Comparison of ENCODE assay signal across 27 mouse cellular contexts in the genomic region with DNA sequence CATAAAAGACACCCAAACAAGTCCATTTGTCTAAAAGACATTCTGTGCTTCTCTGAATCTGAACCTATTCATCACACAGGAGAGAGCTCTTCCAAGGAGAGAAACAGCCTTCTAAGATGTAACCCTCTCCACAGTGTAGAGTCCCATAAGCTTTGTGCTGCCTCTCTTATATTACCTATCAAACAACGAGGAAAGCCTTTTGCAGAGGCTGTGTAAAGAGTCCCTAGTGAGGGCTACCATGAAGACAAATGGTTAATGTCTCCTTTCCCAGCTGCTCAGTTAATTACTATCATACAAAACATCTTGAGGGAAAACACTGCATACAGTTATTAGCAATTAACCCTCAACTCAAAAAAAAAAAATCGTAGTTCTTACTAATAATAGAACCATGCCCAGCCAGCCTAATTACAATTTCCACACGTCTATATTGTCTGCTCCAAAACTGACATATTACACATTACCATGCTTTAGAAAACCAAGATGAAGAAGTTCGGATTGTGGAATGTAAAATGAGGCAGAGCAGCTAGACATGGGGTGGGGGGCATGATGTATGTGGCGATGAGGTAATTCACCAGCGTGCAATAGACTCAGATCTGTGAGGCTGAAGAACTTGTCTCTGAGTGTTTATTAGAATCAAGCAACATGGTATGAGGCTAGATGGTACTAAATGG. TPM values are rescaled to one million over a fixed set of nuclear protein-coding genes. Genes with fewer than 3 reads are reported as not detected.
DNase-seq lines count a peak whose midpoint lies in the region; ATAC-seq lines count a peak whose summit lies in the region.
"Had no signal": no experiment of that assay in that cellular context is flagged by ENCODE, and none has a peak within 500 bp of the region (broad histone marks: within the 10 kb centered on the region; RNA-seq: fewer than 3 reads in every experiment).

No protein-coding gene starts in this region.

- no peak for DNase-seq in hindbrain, embryonic 11.5 days (ENCODE audit: low spot score)
- DNase-seq in hindbrain, embryonic 14.5 days (ENCODE audit: low spot score), result peak; percentile 44
- DNase-seq in gastrocnemius, postnatal 25 days, result no peak
- DNase-seq: B cell, adult 2 months; cerebellum, adult 9-10 months; cerebellum, postnatal 36 days; heart, postnatal 14 days; kidney, adult 9 months; kidney, postnatal 10 days; layer of hippocampus, postnatal 36 days; left cerebral cortex, postnatal 4 days; liver, postnatal 0 days; lung, postnatal 36 days; retina, postnatal 1 day; right cerebral cortex, postnatal 25 days had no signal

- H3K4me1 ChIP-seq in hindbrain, embryonic 13.5 days (replicated peaks), result peaks cover 2% of the 10 kb centered on the region; the same call in 1 of the 2 replicates
- no peaks in the 10 kb centered on the region for H3K4me1 ChIP-seq in hindbrain, embryonic 11.5 days (replicated peaks; ENCODE audit: control insufficient read depth, insufficient read depth, low read length)
- 0 out of 2 replicates have a peak, but pooled peaks cover 4% of the 10 kb centered on the region for H3K4me1 ChIP-seq in forebrain, embryonic 15.5 days
- 0 out of 2 replicates have a peak, but pooled peaks cover 6% of the 10 kb centered on the region for H3K4me1 ChIP-seq in hindbrain, embryonic 14.5 days (replicated peaks; ENCODE audit: control insufficient read depth, insufficient read depth, low read length)
- no peaks in the 10 kb centered on the region for H3K4me1 ChIP-seq in neural tube, embryonic 15.5 days
- H3K4me1 ChIP-seq: embryonic facial prominence, embryonic 12.5 days; liver, embryonic 12.5 days; midbrain, embryonic 13.5 days; stomach, embryonic 15.5 days had no signal

- no peak overlapping the region for H3K4me2 ChIP-seq in hindbrain, embryonic 13.5 days
- H3K4me2 ChIP-seq in hindbrain, embryonic 11.5 days (replicated peaks; ENCODE audit: low read depth, low read length), result no peak overlapping the region
- H3K4me2 ChIP-seq in forebrain, embryonic 15.5 days (replicated peaks), result no peak overlapping the region
- no peak overlapping the region for H3K4me2 ChIP-seq in hindbrain, embryonic 14.5 days (replicated peaks)
- H3K4me2 ChIP-seq in neural tube, embryonic 15.5 days, result no peak overlapping the region
- H3K4me2 ChIP-seq: embryonic facial prominence, embryonic 12.5 days; liver, embryonic 12.5 days; midbrain, embryonic 13.5 days; stomach, embryonic 15.5 days had no signal

- H3K4me3 ChIP-seq in hindbrain, embryonic 13.5 days, result no peak overlapping the region
- no peak overlapping the region for H3K4me3 ChIP-seq in hindbrain, embryonic 11.5 days (ENCODE audit: low read depth, low read length)
- no peak overlapping the region for H3K4me3 ChIP-seq in forebrain, embryonic 15.5 days
- no peak overlapping the region for H3K4me3 ChIP-seq in hindbrain, embryonic 14.5 days (replicated peaks; ENCODE audit: low read length)
- H3K4me3 ChIP-seq in neural tube, embryonic 15.5 days (replicated peaks), result no peak overlapping the region
- H3K4me3 ChIP-seq: embryonic facial prominence, embryonic 12.5 days; liver, embryonic 12.5 days; midbrain, embryonic 13.5 days; stomach, embryonic 15.5 days had no signal

- peak; percentile 88 for ATAC-seq in hindbrain, embryonic 13.5 days (ENCODE audit: low FRiP score)
- no peak for ATAC-seq in hindbrain, embryonic 11.5 days (ENCODE audit: low FRiP score)
- peak; percentile 60; the same call in 1 of the 2 replicates for ATAC-seq in forebrain, embryonic 15.5 days (replicated peaks)
- peak; percentile 83 for ATAC-seq in hindbrain, embryonic 14.5 days (ENCODE audit: low FRiP score)
- ATAC-seq in neural tube, embryonic 15.5 days (ENCODE audit: low FRiP score), result peak; percentile 68
- ATAC-seq: intestine, embryonic 16.5 days; liver, embryonic 12.5 days; liver, postnatal 0 days; midbrain, embryonic 13.5 days had no signal

- H3K9me3 ChIP-seq in hindbrain, embryonic 13.5 days, result no peaks in the 10 kb centered on the region
- no peaks in the 10 kb centered on the region for H3K9me3 ChIP-seq in hindbrain, embryonic 11.5 days (ENCODE audit: control insufficient read depth, low read length)
- H3K9me3 ChIP-seq in forebrain, embryonic 15.5 days, result no peaks in the 10 kb centered on the region
- no peaks in the 10 kb centered on the region for H3K9me3 ChIP-seq in hindbrain, embryonic 14.5 days (ENCODE audit: control insufficient read depth, low read length)
- no peaks in the 10 kb centered on the region for H3K9me3 ChIP-seq in neural tube, embryonic 15.5 days (replicated peaks)
- H3K9me3 ChIP-seq: embryonic facial prominence, embryonic 12.5 days; liver, embryonic 12.5 days; midbrain, embryonic 13.5 days; stomach, embryonic 15.5 days had no signal

- WGBS in hindbrain, embryonic 13.5 days, result 53% methylated on average over 6 of the region's 6 CpGs
- WGBS in hindbrain, embryonic 11.5 days, result 80% methylated on average over 6 of the region's 6 CpGs
- WGBS in forebrain, embryonic 15.5 days, result 34% methylated on average over 6 of the region's 6 CpGs
- WGBS in hindbrain, embryonic 14.5 days, result 51% methylated on average over 6 of the region's 6 CpGs
- WGBS in neural tube, embryonic 15.5 days, result 40% methylated on average over 6 of the region's 6 CpGs

- no peaks in the 10 kb centered on the region for H3K27me3 ChIP-seq in hindbrain, embryonic 13.5 days
- no peaks in the 10 kb centered on the region for H3K27me3 ChIP-seq in hindbrain, embryonic 11.5 days (ENCODE audit: control insufficient read depth, insufficient read depth, low read length)
- no peaks in the 10 kb centered on the region for H3K27me3 ChIP-seq in forebrain, embryonic 15.5 days
- no peaks in the 10 kb centered on the region for H3K27me3 ChIP-seq in hindbrain, embryonic 14.5 days (ENCODE audit: control insufficient read depth, insufficient read depth, low read length)
- no peaks in the 10 kb centered on the region for H3K27me3 ChIP-seq in neural tube, embryonic 15.5 days (replicated peaks)
- H3K27me3 ChIP-seq: embryonic facial prominence, embryonic 12.5 days; liver, embryonic 12.5 days; midbrain, embryonic 13.5 days; stomach, embryonic 15.5 days had no signal

- H3K27ac ChIP-seq in hindbrain, embryonic 13.5 days, result peak overlapping the region; percentile 26; the same call in 1 of the 2 replicates
- H3K27ac ChIP-seq in hindbrain, embryonic 11.5 days (ENCODE audit: low read depth, low read length), result no peak overlapping the region
- no peak overlapping the region for H3K27ac ChIP-seq in forebrain, embryonic 15.5 days (replicated peaks)
- peak overlapping the region; percentile 47; the same call in 1 of the 2 replicates for H3K27ac ChIP-seq in hindbrain, embryonic 14.5 days
- H3K27ac ChIP-seq in neural tube, embryonic 15.5 days (replicated peaks), result no peak overlapping the region
- H3K27ac ChIP-seq: embryonic facial prominence, embryonic 12.5 days; liver, embryonic 12.5 days; midbrain, embryonic 13.5 days; stomach, embryonic 15.5 days had no signal

- H3K9ac ChIP-seq in hindbrain, embryonic 13.5 days, result no peak overlapping the region
- no peak overlapping the region for H3K9ac ChIP-seq in hindbrain, embryonic 11.5 days (ENCODE audit: low read depth, low read length)
- H3K9ac ChIP-seq in forebrain, embryonic 15.5 days (replicated peaks), result no peak overlapping the region
- H3K9ac ChIP-seq in hindbrain, embryonic 14.5 days, result no peak overlapping the region
- no peak overlapping the region for H3K9ac ChIP-seq in neural tube, embryonic 15.5 days (replicated peaks)
- H3K9ac ChIP-seq: embryonic facial prominence, embryonic 12.5 days; liver, embryonic 12.5 days; liver, postnatal 0 days; midbrain, embryonic 13.5 days; stomach, embryonic 15.5 days had no signal

- no peaks in the 10 kb centered on the region for H3K36me3 ChIP-seq in hindbrain, embryonic 13.5 days
- no peaks in the 10 kb centered on the region for H3K36me3 ChIP-seq in hindbrain, embryonic 11.5 days (ENCODE audit: control insufficient read depth, insufficient read depth, low read length)
- H3K36me3 ChIP-seq in forebrain, embryonic 15.5 days, result no peaks in the 10 kb centered on the region
- H3K36me3 ChIP-seq in hindbrain, embryonic 14.5 days (replicated peaks; ENCODE audit: control insufficient read depth, insufficient read depth), result no peaks in the 10 kb centered on the region
- no peaks in the 10 kb centered on the region for H3K36me3 ChIP-seq in neural tube, embryonic 15.5 days
- H3K36me3 ChIP-seq: embryonic facial prominence, embryonic 12.5 days; liver, embryonic 12.5 days; midbrain, embryonic 13.5 days; stomach, embryonic 15.5 days had no signal

RNA-seq across cellular contexts. Expression of gene Egfem1, which starts 13.3 kb away (rescaled TPM):
- polyA plus RNA-seq in hindbrain, embryonic 13.5 days (2015; fragmentation: Nextera tagmentation; extraction: Ambion mirVana), result 5.1 and 7.0 TPM in 2 replicates
- polyA plus RNA-seq in hindbrain, embryonic 11.5 days (2014; fragmentation: Nextera tagmentation; extraction: Ambion mirVana), result 3.6 and 4.5 TPM in 2 replicates
- 3.9 and 4.4 TPM in 2 replicates for polyA plus RNA-seq in forebrain, embryonic 15.5 days (2015; fragmentation: Nextera tagmentation; extraction: Ambion mirVana)
- polyA plus RNA-seq in hindbrain, embryonic 14.5 days (2014; fragmentation: Nextera tagmentation; extraction: Ambion mirVana), result 4.3 and 6.7 TPM in 2 replicates
- polyA plus RNA-seq in neural tube, embryonic 15.5 days (2015; fragmentation: Nextera tagmentation; extraction: Ambion mirVana), result 4.3 and 5.1 TPM in 2 replicates
- not detected for total RNA-seq in gastrocnemius, postnatal 25 days (2021)
- total RNA-seq: adrenal gland, adult 18-20 months; gastrocnemius, adult 8-10 months; heart, postnatal 14 days; megakaryocyte, adult 5-6 weeks had no signal
- polyA plus RNA-seq: large intestine, adult 2 months had no signal

Comparison
In these comparisons a context has a peak if more than half of its experiments do, and no peak if none do; other contexts are left out.
1. H3K27ac ChIP-seq: peak in hindbrain, embryonic 13.5 days (single experiment) and hindbrain, embryonic 14.5 days (single experiment); none in hindbrain, embryonic 11.5 days (single experiment), forebrain, embryonic 15.5 days (single experiment) and neural tube, embryonic 15.5 days (single experiment).